Mouse (Mus musculus) limb, embryonic 11.5 days (tissue): Measurements from ENCODE around the gene Itga11. TPM values are rescaled to one million over a fixed set of nuclear protein-coding genes. Genes with fewer than 3 reads are reported as not detected.

Experiments used
- ATAC-seq: fragments of 200-750 bp; cut with Nextera tagmentation; 2 replicates; pipeline ENCODE4 v1.8.0; 2017; ENCODE audit warnings: low read depth; ENCODE audit not compliant: insufficient number of reproducible peaks, low FRiP score, low TSS enrichment
- DNase-seq: peaks from one replicate; pipeline ENCODE4 v3.0.0-alpha.2; 2015; ENCODE audit warnings: low spot score
- H3K27ac ChIP-seq: fragments of 300-500 bp; sonication (generic); replicated peaks from 2 replicates; pipeline ENCODE4 v1.5.1; 2014; ENCODE audit warnings: low read depth, mild to moderate bottlenecking, low read length
- H3K27me3 ChIP-seq: fragments of 300-500 bp; sonication (generic); 2 replicates; pipeline ENCODE4 v1.6.1; 2014; ENCODE audit warnings: mild to moderate bottlenecking, low read length, mixed read lengths; ENCODE audit not compliant: control insufficient read depth, insufficient read depth
- H3K36me3 ChIP-seq: fragments of 300-500 bp; sonication (generic); 2 replicates; pipeline ENCODE4 v1.6.1; 2014; ENCODE audit warnings: mild to moderate bottlenecking, low read length, moderate library complexity, mixed read lengths; ENCODE audit not compliant: control insufficient read depth, insufficient read depth
- H3K4me1 ChIP-seq: fragments of 300-500 bp; sonication (generic); 2 replicates; pipeline ENCODE4 v1.6.1; 2014; ENCODE audit warnings: low read length, mixed read lengths; ENCODE audit not compliant: control insufficient read depth, insufficient read depth
- H3K4me2 ChIP-seq: fragments of 300-500 bp; sonication (generic); 2 replicates; pipeline ENCODE4 v1.6.1; 2014; ENCODE audit warnings: low read depth, mild to moderate bottlenecking, moderate library complexity; ENCODE audit not compliant: severe bottlenecking
- H3K4me3 ChIP-seq: fragments of 300-500 bp; sonication (generic); 2 replicates; pipeline ENCODE4 v1.5.1; 2014; ENCODE audit warnings: low read depth, low read length
- H3K9ac ChIP-seq: fragments of 300-500 bp; sonication (generic); 2 replicates; pipeline ENCODE4 v1.6.1; 2014; ENCODE audit warnings: mild to moderate bottlenecking, low read length
- H3K9me3 ChIP-seq: fragments of 300-500 bp; sonication (generic); 2 replicates; pipeline ENCODE4 v1.6.1; 2016; ENCODE audit warnings: low read length; ENCODE audit not compliant: control insufficient read depth
- WGBS: fragments of 180-500 bp; shearing (Covaris S2); extraction: QIAGEN DNeasy Blood & Tissue Kit; methylation state at CpG from one replicate; pipeline ENCODE4 v1.1.7; 2014; 5-methylcytosine and 5-hydroxymethylcytosine counted together
- polyA plus RNA-seq: library from polyadenylated mRNA; unstranded; fragments of >200 nt; fragmentation: Nextera tagmentation; extraction: Ambion mirVana; gene quantifications from 2 replicates; pipeline ENCODE4 v1.2.1, GENCODE M21; 2014

The Itga11 gene
- polyA plus RNA-seq, 1 experiment from 2014 or later, result 3.5 TPM

DNA sequence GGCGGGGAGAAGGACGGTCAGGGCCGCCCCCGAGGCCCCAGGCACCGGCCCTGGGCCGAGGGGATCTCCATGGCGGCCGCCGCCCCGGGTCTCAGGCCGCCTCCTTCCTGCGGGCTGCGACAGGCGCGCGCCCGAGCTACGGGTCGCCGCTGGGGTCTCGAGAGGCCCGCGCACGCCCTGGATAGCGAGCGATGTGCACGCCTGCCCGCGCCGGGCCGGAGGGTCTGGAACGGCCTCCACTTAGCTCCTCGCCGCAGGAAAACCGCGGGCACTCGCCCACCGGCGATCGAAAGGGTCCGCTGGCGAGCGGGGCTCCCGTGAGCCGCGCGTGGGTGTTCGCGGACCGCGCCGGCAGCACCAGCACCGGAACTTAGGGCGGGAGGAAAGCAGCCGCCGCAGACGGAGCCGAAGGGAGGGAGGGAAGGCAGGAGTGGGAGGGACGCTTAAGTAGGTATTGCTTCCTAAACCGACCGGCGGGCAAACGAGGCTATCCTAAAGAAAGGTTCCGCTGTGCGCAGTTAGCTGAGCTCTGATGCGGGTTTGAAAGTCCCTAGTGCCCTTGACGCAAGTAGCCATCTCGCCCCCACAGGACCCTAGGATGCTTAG, 134.0 kb downstream of the Itga11 start, which contains the start of gene Fem1b:
Gene Fem1b (minus strand): TSS at position 419 of the 606 bp plus-strand sequence.
- Histone ChIP-seq H3K4me1 (peaks cover 6% of the 10 kb centered on the region; the same call in 1 of the 2 replicates), H3K4me3 (peak within 1 kb of the TSS; percentile 96), H3K27me3 (no peaks in the 10 kb centered on the region), H3K9me3 (no peaks in the 10 kb centered on the region), H3K27ac (peak within 1 kb of the TSS; percentile 94), H3K9ac (peak within 1 kb of the TSS; percentile 92), H3K36me3 (no peaks in the 10 kb centered on the region), H3K4me2 (peak within 1 kb of the TSS; percentile 54)
- WGBS, result under 1% methylated on average over 64 of the region's 68 CpGs
- ATAC-seq, result peak; percentile 86
- DNase-seq, result peak; percentile 94

DNA sequence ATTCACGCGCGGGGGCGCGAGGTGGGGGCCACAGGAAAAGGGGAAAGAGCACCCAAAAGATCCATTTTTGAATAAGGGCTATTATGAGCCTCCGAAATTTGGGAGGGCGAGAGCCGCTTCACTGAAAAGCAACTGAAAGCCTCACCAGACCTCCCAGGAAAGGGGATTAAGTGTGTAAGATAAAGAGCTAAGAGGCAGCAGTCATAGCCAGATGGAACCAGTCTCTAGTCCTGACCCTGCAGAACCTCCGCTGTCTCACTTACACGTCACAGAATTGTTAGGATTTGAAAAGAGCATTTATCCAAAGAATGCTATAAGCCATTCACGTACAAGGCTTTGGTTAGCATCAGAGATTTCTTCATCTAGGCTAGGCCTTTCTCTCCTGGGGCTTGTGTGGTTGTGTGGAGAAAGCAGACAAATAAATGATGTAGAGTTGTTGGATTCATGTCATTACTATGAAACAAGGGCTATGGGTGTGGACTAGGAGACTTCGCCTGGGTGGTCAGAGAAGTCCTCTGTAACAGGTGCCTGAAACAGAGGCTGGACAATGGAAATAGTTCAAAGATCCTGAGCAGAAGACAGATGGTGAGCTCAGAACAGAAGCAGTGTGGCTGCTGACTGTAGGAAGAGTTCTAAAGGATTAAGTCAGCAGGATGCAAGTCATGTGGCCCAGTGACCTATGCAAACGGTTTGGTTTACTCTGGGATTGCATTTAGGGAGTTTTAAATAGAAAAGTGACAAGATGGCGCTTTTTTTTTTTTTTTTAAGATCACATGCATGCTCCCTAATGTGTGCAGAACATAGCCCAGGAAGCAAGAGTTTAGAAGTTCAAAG, 134.8 kb downstream of the Itga11 start:
- Histone ChIP-seq H3K4me3 (peak overlapping the region; percentile 96), H3K36me3 (no peaks in the 10 kb centered on the region), H3K27me3 (no peaks in the 10 kb centered on the region), H3K9ac (peak overlapping the region; percentile 92), H3K9me3 (no peaks in the 10 kb centered on the region), H3K4me2 (peak overlapping the region; percentile 54), H3K4me1 (peaks cover 6% of the 10 kb centered on the region; the same call in 1 of the 2 replicates), H3K27ac (peak overlapping the region; percentile 94; the same call in 1 of the 2 replicates)
- DNase-seq, result no peak
- 20% methylated on average over 14 of the region's 14 CpGs for WGBS
- no peak for ATAC-seq

DNA sequence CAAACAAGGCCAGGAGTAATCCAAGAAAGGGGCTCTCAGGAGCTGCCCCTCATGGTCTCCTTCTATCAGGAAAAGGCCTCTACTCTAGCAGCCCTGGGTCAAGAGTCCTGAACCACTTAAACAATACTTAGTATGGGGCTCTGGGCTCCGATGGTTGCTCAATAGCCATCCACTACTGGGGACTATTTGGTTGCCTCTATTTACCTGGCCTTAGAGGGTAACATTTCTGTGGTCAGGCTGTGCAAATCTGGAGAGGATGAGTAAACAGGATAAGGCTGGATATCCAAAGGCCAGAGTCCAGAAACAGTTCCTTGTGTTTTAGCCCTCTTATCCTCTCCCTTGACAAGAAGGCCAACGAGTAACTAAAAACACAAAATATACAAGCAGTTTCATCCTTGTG, 137.1 kb downstream of the Itga11 start:
- H3K4me1 ChIP-seq, result no peaks in the 10 kb centered on the region
- H3K4me2 ChIP-seq, result no peak overlapping the region
- no peak overlapping the region for H3K9ac ChIP-seq
- no peaks in the 10 kb centered on the region for H3K27me3 ChIP-seq
- no peak for DNase-seq
- no peaks in the 10 kb centered on the region for H3K36me3 ChIP-seq
- no peak for ATAC-seq
- H3K27ac ChIP-seq, result no peak overlapping the region
- WGBS, result 95% methylated on average over 2 of the region's 2 CpGs
- no peak overlapping the region for H3K4me3 ChIP-seq
- H3K9me3 ChIP-seq, result no peaks in the 10 kb centered on the region

DNA sequence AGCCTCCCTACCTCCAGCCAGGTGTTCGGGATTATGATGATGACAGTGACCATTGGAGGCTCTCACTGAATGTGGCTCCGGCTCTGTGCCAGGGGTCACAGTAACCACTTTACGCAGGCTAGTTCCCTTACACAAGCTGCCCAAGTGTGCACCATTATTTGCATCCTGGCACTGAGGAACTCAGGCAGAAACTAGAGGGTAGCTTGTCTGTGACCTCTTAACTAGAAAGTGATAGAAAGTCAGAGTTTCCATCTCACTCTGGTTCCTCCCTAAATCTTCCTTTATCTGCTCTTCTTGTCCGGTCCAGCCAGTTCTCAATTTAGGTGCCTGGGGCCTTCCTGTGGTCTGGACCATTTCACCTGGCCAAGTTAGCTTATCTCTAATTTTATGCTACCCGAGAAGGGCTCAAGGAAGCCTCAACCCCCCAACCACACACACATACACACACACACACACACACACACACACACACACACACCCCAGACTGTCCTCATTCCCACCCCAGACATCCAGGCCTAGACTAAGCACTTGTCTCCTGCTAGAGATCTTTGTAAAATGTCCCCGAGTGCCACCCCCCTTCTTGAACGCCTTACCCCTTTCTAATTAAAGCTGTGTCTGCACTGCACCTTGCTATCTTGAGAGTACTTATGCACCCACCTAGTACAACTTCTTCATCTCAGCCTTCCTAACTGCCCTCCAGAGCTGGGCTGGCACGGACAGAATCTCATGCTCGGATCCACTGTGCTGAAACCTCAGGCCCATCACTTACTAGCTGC, 138.9 kb downstream of the Itga11 start:
- no peak overlapping the region for H3K4me2 ChIP-seq
- H3K9me3 ChIP-seq, result no peaks in the 10 kb centered on the region
- H3K9ac ChIP-seq, result no peak overlapping the region
- H3K27me3 ChIP-seq, result no peaks in the 10 kb centered on the region
- no peak overlapping the region for H3K4me3 ChIP-seq
- DNase-seq (no peak), ATAC-seq (no peak)
- no peak overlapping the region for H3K27ac ChIP-seq
- H3K4me1 ChIP-seq, result no peaks in the 10 kb centered on the region
- 82% methylated on average over 9 of the region's 9 CpGs for WGBS
- H3K36me3 ChIP-seq, result no peaks in the 10 kb centered on the region

DNA sequence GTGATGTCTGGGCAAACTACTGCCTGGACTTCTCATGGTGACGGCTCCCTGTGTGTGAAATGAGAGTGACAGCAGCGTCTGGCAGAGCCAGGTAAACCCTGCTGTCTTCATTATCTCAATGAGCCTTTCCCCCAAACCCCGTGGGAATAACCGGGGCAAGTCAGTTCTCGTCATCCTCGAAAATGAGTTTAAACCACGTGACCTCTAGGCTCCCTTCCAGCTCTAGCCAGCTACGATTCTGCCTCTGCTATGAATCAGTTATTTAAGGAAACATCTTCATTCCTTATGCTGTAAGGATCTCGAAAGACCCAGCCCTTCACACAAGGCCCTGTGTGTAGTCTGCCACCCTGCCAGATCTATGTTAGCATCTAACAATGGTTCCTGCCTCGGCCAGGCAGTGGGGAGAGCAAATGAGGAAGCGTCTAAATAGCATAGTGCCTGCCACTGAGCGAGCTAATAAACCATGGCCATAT, 139.5 kb downstream of the Itga11 start:
- Histone ChIP-seq H3K9ac (no peak overlapping the region), H3K9me3 (no peaks in the 10 kb centered on the region), H3K4me2 (no peak overlapping the region), H3K4me1 (no peaks in the 10 kb centered on the region), H3K36me3 (no peaks in the 10 kb centered on the region), H3K27me3 (no peaks in the 10 kb centered on the region), H3K4me3 (no peak overlapping the region), H3K27ac (no peak overlapping the region)
- ATAC-seq (no peak), DNase-seq (no peak)
- WGBS, result 76% methylated on average over 12 of the region's 12 CpGs

DNA sequence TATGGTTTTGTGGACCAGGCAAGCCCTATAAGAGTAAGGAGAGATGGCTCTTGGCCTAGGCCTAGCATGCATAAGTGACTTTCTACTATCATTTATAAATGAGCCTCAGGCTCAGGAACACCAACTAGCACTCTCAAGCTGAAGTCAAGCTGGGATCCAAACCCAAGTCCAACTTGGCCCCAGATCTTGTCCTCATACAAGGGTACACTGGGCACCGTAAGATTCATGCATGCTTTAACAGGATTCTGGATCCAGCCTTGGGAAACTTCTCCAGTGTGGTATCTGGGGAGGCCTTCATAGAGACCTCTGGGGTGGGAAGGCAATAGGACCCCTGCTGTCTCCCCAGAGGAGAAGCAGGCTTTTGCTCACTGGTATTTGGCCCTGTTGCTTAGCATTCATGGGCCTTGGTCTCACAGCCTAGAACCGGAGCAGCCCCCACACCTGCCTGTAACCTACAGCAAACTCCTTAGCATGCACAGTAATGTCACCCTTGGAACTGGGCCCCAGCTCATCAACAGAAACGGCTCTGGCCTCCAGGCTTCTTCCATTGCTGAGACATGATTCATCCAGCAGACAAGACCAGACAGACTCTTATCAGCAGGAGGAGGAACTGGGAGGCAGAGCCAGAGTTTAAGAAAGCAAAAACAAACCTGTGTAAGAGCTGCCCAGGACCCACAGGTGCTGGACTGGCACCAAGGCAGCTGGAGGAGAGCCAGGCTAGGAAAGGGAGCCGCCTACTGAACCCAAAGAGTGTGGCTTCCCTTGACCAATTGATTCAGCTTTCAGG, 140.4 kb downstream of the Itga11 start:
- Histone ChIP-seq H3K9me3 (no peaks in the 10 kb centered on the region), H3K4me3 (no peak overlapping the region), H3K36me3 (no peaks in the 10 kb centered on the region), H3K27me3 (no peaks in the 10 kb centered on the region), H3K4me1 (no peaks in the 10 kb centered on the region), H3K27ac (no peak overlapping the region), H3K9ac (no peak overlapping the region), H3K4me2 (no peak overlapping the region)
- ATAC-seq (no peak), DNase-seq (no peak)
- 80% methylated on average over 4 of the region's 4 CpGs for WGBS

DNA sequence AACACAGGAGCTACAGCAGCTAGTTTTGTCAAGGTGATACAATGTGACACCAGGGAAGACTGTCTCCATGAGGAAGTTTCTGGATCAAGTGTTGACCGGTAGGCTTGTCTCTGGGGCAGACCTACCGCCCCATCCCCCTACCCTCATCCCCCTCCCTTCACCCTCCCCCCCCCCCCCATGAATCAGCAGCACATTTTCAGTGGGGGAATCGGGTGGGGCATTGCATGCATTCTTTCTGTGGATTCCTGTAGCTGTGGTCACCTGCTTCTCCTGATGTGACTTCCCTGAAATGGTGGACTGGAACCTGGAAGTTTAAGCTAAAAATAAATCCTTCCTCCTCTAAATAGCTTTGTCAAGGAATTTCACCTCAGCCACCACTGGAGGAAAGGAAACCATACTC, 141.9 kb downstream of the Itga11 start:
- Histone ChIP-seq H3K4me1 (no peaks in the 10 kb centered on the region), H3K36me3 (no peaks in the 10 kb centered on the region), H3K9me3 (no peaks in the 10 kb centered on the region), H3K27ac (no peak overlapping the region), H3K4me2 (no peak overlapping the region), H3K27me3 (no peaks in the 10 kb centered on the region), H3K9ac (no peak overlapping the region), H3K4me3 (no peak overlapping the region)
- WGBS, result 87% methylated on average over 3 of the region's 3 CpGs
- DNase-seq (no peak), ATAC-seq (no peak)
